Mouse (Mus musculus): ENCODE results near the gene Car3. TPM values are rescaled to one million over a fixed set of nuclear protein-coding genes. Genes with fewer than 3 reads are reported as not detected.

Car3 gene
- polyA plus RNA-seq, 1 experiment from 2014 or later = 2.1 TPM

Other genes with a start within 250 kb of the Car3 start
- 0.67 and 1.0 TPM in 2 replicates for gene Car13, start 221.8 kb upstream of the Car3 start, polyA plus RNA-seq (2015; fragmentation: Nextera tagmentation; extraction: Ambion mirVana)
- not detected in 2 replicates for gene Car1, start 55.1 kb upstream of the Car3 start, polyA plus RNA-seq (2015; fragmentation: Nextera tagmentation; extraction: Ambion mirVana)
- gene Car2, start 22.8 kb downstream of the Car3 start, polyA plus RNA-seq (2015; fragmentation: Nextera tagmentation; extraction: Ambion mirVana) = 21.7 and 22.7 TPM in 2 replicates